29 mouse cellular contexts compared by ENCODE assay signal in genomic region chr3:76294394-76294793, GRCm38 (mm10).
DNase-seq lines count a peak whose midpoint lies in the region; ATAC-seq lines count a peak whose summit lies in the region.
"Had no signal": no experiment of that assay in that cellular context is flagged by ENCODE, and none has a peak within 500 bp of the region (broad histone marks: within the 10 kb centered on the region; RNA-seq: fewer than 3 reads in every experiment).

No protein-coding gene starts in this region.

- H3K4me3 ChIP-seq in hindbrain, embryonic 11.5 days (ENCODE audit: low read depth, low read length), result no peak overlapping the region
- no peak overlapping the region for H3K4me3 ChIP-seq in hindbrain, embryonic 12.5 days
- H3K4me3 ChIP-seq in neural tube, embryonic 15.5 days (replicated peaks), result no peak overlapping the region
- H3K4me3 ChIP-seq: embryonic facial prominence, embryonic 15.5 days; kidney, embryonic 15.5 days; liver, embryonic 12.5 days; neural tube, embryonic 13.5 days; stomach, embryonic 15.5 days had no signal

- no peak for ATAC-seq in hindbrain, embryonic 11.5 days (ENCODE audit: low FRiP score)
- ATAC-seq in hindbrain, embryonic 12.5 days (ENCODE audit: low FRiP score), result no peak
- no peak for ATAC-seq in neural tube, embryonic 15.5 days (ENCODE audit: low FRiP score)
- ATAC-seq: activated CD4-positive, CD25-positive, alpha-beta regulatory T cell, adult 4 months; forebrain, embryonic 14.5 days; liver, embryonic 12.5 days; liver, postnatal 0 days; midbrain, embryonic 16.5 days had no signal

- peak; percentile 5 for DNase-seq in hindbrain, embryonic 11.5 days (ENCODE audit: low spot score)
- DNase-seq in neural tube, embryonic 10.5 days (ENCODE audit: extremely low spot score, low spot score), result peak; percentile 37
- DNase-seq in embryo, embryonic 11 days, result peak; percentile 45
- DNase-seq in retina, postnatal 1 day, result peak; percentile 0
- DNase-seq in layer of hippocampus, postnatal 25 days (ENCODE audit: extremely low spot score in 1 of 2, low spot score in 1 of 2), result no peak
- DNase-seq in heart, postnatal 4 days, result no peak
- DNase-seq: adrenal gland, adult 8-10 months; B cell, adult 2 months; cerebellum, adult 18-20 months; cerebellum, postnatal 14 days; gastrocnemius, postnatal 14 days; heart, postnatal 14 days; kidney, adult 18-20 months; kidney, postnatal 25 days; left cerebral cortex, postnatal 4 days; liver, postnatal 0 days; lung, postnatal 14 days; right cerebral cortex, postnatal 25 days had no signal

- no peaks in the 10 kb centered on the region for H3K36me3 ChIP-seq in hindbrain, embryonic 11.5 days (ENCODE audit: control insufficient read depth, insufficient read depth, low read length)
- no peaks in the 10 kb centered on the region for H3K36me3 ChIP-seq in hindbrain, embryonic 12.5 days
- no peaks in the 10 kb centered on the region for H3K36me3 ChIP-seq in neural tube, embryonic 15.5 days
- H3K36me3 ChIP-seq: embryonic facial prominence, embryonic 15.5 days; kidney, embryonic 15.5 days; liver, embryonic 12.5 days; neural tube, embryonic 13.5 days; stomach, embryonic 15.5 days had no signal

- no peaks in the 10 kb centered on the region for H3K27me3 ChIP-seq in hindbrain, embryonic 11.5 days (ENCODE audit: control insufficient read depth, insufficient read depth, low read length)
- no peaks in the 10 kb centered on the region for H3K27me3 ChIP-seq in hindbrain, embryonic 12.5 days
- H3K27me3 ChIP-seq in neural tube, embryonic 15.5 days (replicated peaks), result no peaks in the 10 kb centered on the region
- H3K27me3 ChIP-seq: embryonic facial prominence, embryonic 15.5 days; kidney, embryonic 15.5 days; liver, embryonic 12.5 days; neural tube, embryonic 13.5 days; stomach, embryonic 15.5 days had no signal

- no peak overlapping the region for H3K27ac ChIP-seq in hindbrain, embryonic 11.5 days (ENCODE audit: low read depth, low read length)
- H3K27ac ChIP-seq in hindbrain, embryonic 12.5 days, result no peak overlapping the region
- H3K27ac ChIP-seq in neural tube, embryonic 15.5 days (replicated peaks), result no peak overlapping the region
- H3K27ac ChIP-seq: embryonic facial prominence, embryonic 15.5 days; hindbrain, embryonic 14.5 days; kidney, embryonic 15.5 days; liver, embryonic 12.5 days; neural tube, embryonic 13.5 days; stomach, embryonic 15.5 days had no signal

- H3K4me1 ChIP-seq in hindbrain, embryonic 11.5 days (replicated peaks; ENCODE audit: control insufficient read depth, insufficient read depth, low read length), result no peaks in the 10 kb centered on the region
- H3K4me1 ChIP-seq in hindbrain, embryonic 12.5 days, result no peaks in the 10 kb centered on the region
- H3K4me1 ChIP-seq in neural tube, embryonic 15.5 days, result no peaks in the 10 kb centered on the region
- H3K4me1 ChIP-seq: embryonic facial prominence, embryonic 15.5 days; kidney, embryonic 15.5 days; liver, embryonic 12.5 days; neural tube, embryonic 13.5 days; stomach, embryonic 15.5 days had no signal

- H3K9me3 ChIP-seq in hindbrain, embryonic 11.5 days (ENCODE audit: control insufficient read depth, low read length), result no peaks in the 10 kb centered on the region
- H3K9me3 ChIP-seq in hindbrain, embryonic 12.5 days (replicated peaks), result no peaks in the 10 kb centered on the region
- H3K9me3 ChIP-seq in neural tube, embryonic 15.5 days (replicated peaks), result no peaks in the 10 kb centered on the region
- H3K9me3 ChIP-seq: embryonic facial prominence, embryonic 15.5 days; kidney, embryonic 15.5 days; liver, embryonic 12.5 days; neural tube, embryonic 13.5 days; stomach, embryonic 15.5 days had no signal

- no peak overlapping the region for H3K9ac ChIP-seq in hindbrain, embryonic 11.5 days (ENCODE audit: low read depth, low read length)
- H3K9ac ChIP-seq in hindbrain, embryonic 12.5 days, result no peak overlapping the region
- H3K9ac ChIP-seq in neural tube, embryonic 15.5 days (replicated peaks), result no peak overlapping the region
- H3K9ac ChIP-seq: embryonic facial prominence, embryonic 15.5 days; hindbrain, embryonic 14.5 days; kidney, embryonic 15.5 days; liver, embryonic 12.5 days; liver, postnatal 0 days; neural tube, embryonic 13.5 days; stomach, embryonic 15.5 days had no signal

- H3K4me2 ChIP-seq in hindbrain, embryonic 11.5 days (replicated peaks; ENCODE audit: low read depth, low read length), result no peak overlapping the region
- H3K4me2 ChIP-seq in hindbrain, embryonic 12.5 days (replicated peaks), result no peak overlapping the region
- H3K4me2 ChIP-seq in neural tube, embryonic 15.5 days, result no peak overlapping the region
- H3K4me2 ChIP-seq: embryonic facial prominence, embryonic 15.5 days; hindbrain, embryonic 14.5 days; kidney, embryonic 15.5 days; liver, embryonic 12.5 days; neural tube, embryonic 13.5 days; stomach, embryonic 15.5 days had no signal

- WGBS in hindbrain, embryonic 11.5 days, result 12% methylated on average over 1 of the region's 1 CpGs
- WGBS in hindbrain, embryonic 12.5 days, result 10% methylated on average over 1 of the region's 1 CpGs
- WGBS in neural tube, embryonic 15.5 days, result 3% methylated on average over 1 of the region's 1 CpGs

Comparison
In these comparisons a context has a peak if more than half of its experiments do, and no peak if none do; other contexts are left out.
1. DNase-seq: peak in hindbrain, embryonic 11.5 days (single experiment), neural tube, embryonic 10.5 days (single experiment), embryo, embryonic 11 days (single experiment) and retina, postnatal 1 day (single experiment); none in layer of hippocampus, postnatal 25 days (0 of 2) and heart, postnatal 4 days (single experiment).